Mouse (Mus musculus) kidney, embryonic 14.5 days (tissue): ENCODE data around the gene Oprd1. TPM values are rescaled to one million over a fixed set of nuclear protein-coding genes. Genes with fewer than 3 reads are reported as not detected.
A peak's percentile ranks its signal among the peaks of the same experiment; 100 is the strongest.

Experiments
- ATAC-seq: fragments of 200-750 bp; cut with Nextera tagmentation; 2 replicates; pipeline ENCODE4 v1.8.0; 2017; ENCODE audit warnings: moderate number of reproducible peaks, mild to moderate bottlenecking, moderate TSS enrichment, moderate library complexity; ENCODE audit not compliant: low FRiP score, low TSS enrichment
- H3K27ac ChIP-seq: fragments of 300-500 bp; sonication (generic); 2 replicates; pipeline ENCODE4 v1.5.1; 2014; ENCODE audit warnings: low read depth, mild to moderate bottlenecking, low read length, moderate library complexity, mixed read lengths
- H3K27me3 ChIP-seq: fragments of 300-500 bp; sonication (generic); 2 replicates; pipeline ENCODE4 v1.6.1; 2014; ENCODE audit warnings: mild to moderate bottlenecking, low read length; ENCODE audit not compliant: control insufficient read depth, insufficient read depth
- H3K36me3 ChIP-seq: fragments of 300-500 bp; sonication (generic); 2 replicates; pipeline ENCODE4 v1.6.1; 2014; ENCODE audit warnings: low read length, mixed read lengths; ENCODE audit not compliant: control insufficient read depth, insufficient read depth
- H3K4me1 ChIP-seq: fragments of 300-500 bp; sonication (generic); 2 replicates; pipeline ENCODE4 v1.6.1; 2014; ENCODE audit warnings: low read length, mixed read lengths; ENCODE audit not compliant: control insufficient read depth, insufficient read depth
- H3K4me2 ChIP-seq: fragments of 300-500 bp; sonication (generic); replicated peaks from 2 replicates; pipeline ENCODE4 v1.6.1; 2014; ENCODE audit warnings: low read depth, mild to moderate bottlenecking, low read length
- H3K4me3 ChIP-seq: fragments of 300-500 bp; sonication (generic); 2 replicates; pipeline ENCODE4 v1.5.1; 2014; ENCODE audit warnings: mild to moderate bottlenecking, low read length
- H3K9ac ChIP-seq: fragments of 300-500 bp; sonication (generic); 2 replicates; pipeline ENCODE4 v1.6.1; 2014; ENCODE audit warnings: low read depth, mild to moderate bottlenecking, low read length, moderate library complexity
- H3K9me3 ChIP-seq: fragments of 300-500 bp; sonication (generic); 2 replicates; pipeline ENCODE4 v1.6.1; 2016; ENCODE audit warnings: low read length; ENCODE audit not compliant: control insufficient read depth
- WGBS: fragments of 180-500 bp; shearing (Covaris S2); extraction: QIAGEN DNeasy Blood & Tissue Kit; methylation state at CpG from one replicate; pipeline ENCODE4 v1.1.7; 2014; 5-methylcytosine and 5-hydroxymethylcytosine counted together
- polyA plus RNA-seq: library from polyadenylated mRNA; unstranded; fragments of >200 nt; fragmentation: Nextera tagmentation; extraction: Ambion mirVana; gene quantifications from 2 replicates; pipeline ENCODE4 v1.2.1, GENCODE M21; 2014

Oprd1 gene
- polyA plus RNA-seq, 1 experiment from 2014 or later, result 0.09 TPM

DNA sequence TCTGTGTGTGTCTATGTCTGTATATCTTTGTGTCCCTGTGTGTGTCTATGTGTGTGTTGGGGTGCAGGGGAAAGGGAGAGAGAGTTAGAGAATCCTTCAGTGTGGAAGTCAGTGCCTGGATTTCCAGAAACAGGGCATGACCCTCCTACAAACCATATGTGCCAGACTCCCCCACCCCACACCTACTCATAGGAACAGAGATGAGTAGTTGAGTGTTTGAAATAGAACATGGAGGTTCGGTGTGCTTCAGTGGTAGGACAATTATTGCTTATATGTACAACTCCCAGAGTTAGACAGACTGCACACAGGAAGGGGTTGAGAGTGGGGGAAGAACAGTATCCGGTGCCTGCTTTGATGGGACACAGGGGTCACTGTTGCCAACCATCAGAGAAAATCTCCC lies 14.2 kb downstream of the Oprd1 start:
- Histone ChIP-seq H3K27me3 (no peaks in the 10 kb centered on the region), H3K9me3 (no peaks in the 10 kb centered on the region), H3K36me3 (no peaks in the 10 kb centered on the region), H3K4me2 (no peak overlapping the region), H3K4me3 (no peak overlapping the region), H3K4me1 (no peaks in the 10 kb centered on the region), H3K27ac (no peak overlapping the region), H3K9ac (no peak overlapping the region)
- ATAC-seq, result no peak
- 85% methylated on average over 2 of the region's 2 CpGs for WGBS

DNA sequence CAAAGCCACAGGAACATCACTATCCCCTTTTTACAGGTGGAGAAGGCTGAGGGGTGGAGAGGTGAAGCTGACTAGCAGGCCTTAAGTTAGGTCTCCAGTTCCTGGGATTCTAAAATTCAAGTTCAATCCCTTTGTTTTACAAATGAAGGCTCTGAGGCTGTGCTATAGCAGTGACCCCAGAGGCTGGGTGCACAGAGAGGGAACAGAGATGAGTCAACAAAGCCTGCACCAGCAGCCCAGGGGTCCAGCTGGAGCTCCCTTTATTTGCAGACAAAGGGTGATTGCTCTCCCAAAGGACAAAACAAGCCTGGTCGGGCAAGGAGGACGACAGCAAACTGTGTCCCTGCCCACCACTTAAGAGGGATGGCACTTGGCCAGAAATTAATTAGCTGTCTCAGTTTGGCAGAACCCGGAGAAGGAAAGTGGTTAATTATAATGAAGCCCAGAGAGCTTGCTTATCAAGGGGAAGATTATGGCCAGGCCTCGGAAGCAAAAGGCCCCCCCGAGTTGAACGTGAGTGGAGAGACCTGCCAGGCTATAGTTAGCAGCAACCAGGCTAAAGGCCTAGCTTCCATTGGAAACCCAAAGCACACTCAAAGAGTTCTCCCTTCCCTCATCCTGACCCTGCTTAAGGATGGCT lies 15.2 kb downstream of the Oprd1 start:
- 45% methylated on average over 6 of the region's 6 CpGs for WGBS
- no peak overlapping the region for H3K4me2 ChIP-seq
- H3K27me3 ChIP-seq, result no peaks in the 10 kb centered on the region
- no peaks in the 10 kb centered on the region for H3K4me1 ChIP-seq
- ATAC-seq, result no peak
- H3K9ac ChIP-seq, result no peak overlapping the region
- no peak overlapping the region for H3K4me3 ChIP-seq
- H3K27ac ChIP-seq, result no peak overlapping the region
- H3K36me3 ChIP-seq, result no peaks in the 10 kb centered on the region
- H3K9me3 ChIP-seq, result no peaks in the 10 kb centered on the region

DNA sequence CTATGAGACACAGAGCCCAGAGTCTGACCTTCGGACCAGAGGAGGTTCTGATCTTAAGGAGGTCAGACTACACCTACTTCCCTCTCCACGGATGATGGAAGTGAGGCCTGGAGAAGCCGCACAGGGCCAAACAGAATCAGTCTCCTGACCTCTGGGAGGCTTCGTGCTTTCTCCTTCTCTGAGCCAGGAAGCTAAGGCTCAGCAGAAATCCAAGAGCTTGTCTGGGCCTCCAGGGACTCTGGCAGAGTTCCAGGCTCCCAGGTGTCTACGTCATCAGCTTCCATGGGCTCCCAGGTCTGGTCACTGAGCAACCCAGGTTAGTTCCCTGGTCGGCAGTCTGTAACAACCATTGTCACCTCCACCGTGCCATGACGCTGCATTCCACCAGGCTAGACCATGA lies 17.2 kb downstream of the Oprd1 start:
- Histone ChIP-seq H3K27me3 (no peaks in the 10 kb centered on the region), H3K9me3 (no peaks in the 10 kb centered on the region), H3K4me3 (no peak overlapping the region), H3K36me3 (no peaks in the 10 kb centered on the region), H3K9ac (no peak overlapping the region), H3K27ac (no peak overlapping the region), H3K4me1 (no peaks in the 10 kb centered on the region), H3K4me2 (no peak overlapping the region)
- WGBS, result 88% methylated on average over 8 of the region's 8 CpGs
- no peak for ATAC-seq

DNA sequence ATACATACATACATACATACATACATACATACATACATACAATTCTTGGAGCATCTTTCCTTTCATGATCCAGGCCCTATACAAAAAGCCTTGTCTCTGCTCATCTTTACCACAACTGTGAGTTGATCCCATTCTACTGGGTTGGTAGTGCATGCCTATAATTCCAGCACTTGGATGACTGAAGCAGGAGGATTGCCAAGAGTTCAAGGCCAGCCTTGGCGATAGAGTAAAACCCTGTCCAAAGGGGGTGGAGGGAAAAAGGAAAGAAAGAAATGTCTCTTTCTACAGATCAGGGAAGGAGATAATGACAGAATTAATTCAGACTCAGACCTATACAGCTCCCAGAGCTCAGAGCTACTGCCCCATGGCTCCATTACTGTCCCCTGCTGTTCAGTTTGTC lies 21.1 kb downstream of the Oprd1 start:
- H3K36me3 ChIP-seq, result no peaks in the 10 kb centered on the region
- WGBS, result 83% methylated on average over 1 of the region's 1 CpGs
- H3K27ac ChIP-seq, result no peak overlapping the region
- H3K9ac ChIP-seq, result no peak overlapping the region
- H3K9me3 ChIP-seq, result no peaks in the 10 kb centered on the region
- no peak overlapping the region for H3K4me2 ChIP-seq
- ATAC-seq, result no peak
- no peaks in the 10 kb centered on the region for H3K27me3 ChIP-seq
- no peak overlapping the region for H3K4me3 ChIP-seq
- H3K4me1 ChIP-seq, result no peaks in the 10 kb centered on the region; the same call in 1 of the 2 replicates

DNA sequence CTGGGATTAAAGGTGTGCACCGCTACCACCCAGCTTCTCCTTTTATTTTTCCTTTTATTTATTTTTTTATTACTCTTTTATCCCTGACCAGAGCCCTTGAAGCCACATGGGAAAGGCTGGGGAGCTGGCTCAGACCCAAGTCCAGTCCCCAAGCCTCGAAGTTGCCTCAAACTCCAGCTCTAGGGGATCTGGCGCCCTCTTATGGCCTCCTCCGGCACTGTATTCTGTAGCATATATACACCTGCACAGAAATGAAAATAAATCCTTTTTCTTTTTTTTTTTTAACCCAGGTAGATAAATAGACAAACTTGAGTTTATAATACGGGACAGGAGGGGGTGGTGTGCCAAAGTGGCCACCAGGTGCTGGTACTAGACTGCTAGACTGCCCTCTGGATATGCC lies 22.6 kb downstream of the Oprd1 start:
- Histone ChIP-seq H3K27ac (no peak overlapping the region), H3K9me3 (no peaks in the 10 kb centered on the region), H3K4me3 (no peak overlapping the region), H3K4me2 (no peak overlapping the region), H3K4me1 (no peaks in the 10 kb centered on the region; the same call in 1 of the 2 replicates), H3K27me3 (no peaks in the 10 kb centered on the region), H3K36me3 (no peaks in the 10 kb centered on the region), H3K9ac (no peak overlapping the region)
- no peak for ATAC-seq
- 77% methylated on average over 5 of the region's 5 CpGs for WGBS

DNA sequence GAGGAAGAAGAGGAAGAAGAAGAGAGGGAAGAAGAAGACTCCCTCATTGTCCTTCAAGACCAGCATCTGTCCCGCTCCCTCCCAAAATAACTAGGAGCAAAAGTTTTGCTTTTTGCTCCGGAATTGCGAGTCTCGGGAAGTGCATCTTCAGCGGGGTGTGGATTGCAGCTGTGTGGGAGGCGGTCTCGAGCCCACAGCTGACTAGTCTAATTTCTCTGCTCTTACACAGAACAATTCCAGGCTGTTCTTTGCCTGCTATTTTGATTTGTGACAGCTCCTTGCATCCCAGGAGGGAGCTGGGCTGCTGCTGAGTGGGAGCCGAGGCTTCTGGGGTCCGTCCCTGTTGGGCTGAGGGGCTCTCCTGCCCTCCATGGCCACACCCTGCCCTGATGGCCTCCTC lies 24.7 kb downstream of the Oprd1 start:
- no peak for ATAC-seq
- no peaks in the 10 kb centered on the region; the same call in 1 of the 2 replicates for H3K4me1 ChIP-seq
- no peak overlapping the region for H3K9ac ChIP-seq
- no peak overlapping the region for H3K4me2 ChIP-seq
- H3K36me3 ChIP-seq, result no peaks in the 10 kb centered on the region
- H3K27me3 ChIP-seq, result no peaks in the 10 kb centered on the region
- H3K4me3 ChIP-seq, result no peak overlapping the region
- no peak overlapping the region for H3K27ac ChIP-seq
- H3K9me3 ChIP-seq, result no peaks in the 10 kb centered on the region
- 40% methylated on average over 9 of the region's 9 CpGs for WGBS

DNA sequence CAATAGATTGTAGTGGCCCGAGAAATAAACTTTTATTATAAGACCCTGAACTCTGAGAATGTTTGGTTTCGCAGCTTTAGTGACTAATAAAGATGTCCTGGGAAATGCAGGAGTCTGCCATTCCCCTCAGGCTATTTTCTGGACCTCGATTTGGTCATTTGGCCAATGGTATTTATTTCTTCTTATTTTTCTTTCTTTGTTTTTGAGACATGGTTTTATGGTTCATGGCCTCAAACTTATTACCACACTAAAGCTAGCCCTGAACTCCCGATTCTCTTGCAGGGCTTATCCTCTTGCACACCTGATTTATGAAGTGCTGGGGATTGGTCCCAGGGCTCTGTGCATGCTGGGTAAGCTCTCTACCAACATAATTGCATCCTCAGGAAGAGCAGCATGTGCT lies 28.0 kb downstream of the Oprd1 start:
- ATAC-seq, result no peak
- WGBS, result 50% methylated on average over 4 of the region's 4 CpGs
- Histone ChIP-seq H3K4me3 (no peak overlapping the region), H3K27me3 (peaks cover 5% of the 10 kb centered on the region; the same call in 1 of the 2 replicates), H3K4me2 (no peak overlapping the region), H3K9ac (no peak overlapping the region), H3K27ac (no peak overlapping the region), H3K4me1 (no peaks in the 10 kb centered on the region; the same call in 1 of the 2 replicates), H3K36me3 (no peaks in the 10 kb centered on the region), H3K9me3 (no peaks in the 10 kb centered on the region)

DNA sequence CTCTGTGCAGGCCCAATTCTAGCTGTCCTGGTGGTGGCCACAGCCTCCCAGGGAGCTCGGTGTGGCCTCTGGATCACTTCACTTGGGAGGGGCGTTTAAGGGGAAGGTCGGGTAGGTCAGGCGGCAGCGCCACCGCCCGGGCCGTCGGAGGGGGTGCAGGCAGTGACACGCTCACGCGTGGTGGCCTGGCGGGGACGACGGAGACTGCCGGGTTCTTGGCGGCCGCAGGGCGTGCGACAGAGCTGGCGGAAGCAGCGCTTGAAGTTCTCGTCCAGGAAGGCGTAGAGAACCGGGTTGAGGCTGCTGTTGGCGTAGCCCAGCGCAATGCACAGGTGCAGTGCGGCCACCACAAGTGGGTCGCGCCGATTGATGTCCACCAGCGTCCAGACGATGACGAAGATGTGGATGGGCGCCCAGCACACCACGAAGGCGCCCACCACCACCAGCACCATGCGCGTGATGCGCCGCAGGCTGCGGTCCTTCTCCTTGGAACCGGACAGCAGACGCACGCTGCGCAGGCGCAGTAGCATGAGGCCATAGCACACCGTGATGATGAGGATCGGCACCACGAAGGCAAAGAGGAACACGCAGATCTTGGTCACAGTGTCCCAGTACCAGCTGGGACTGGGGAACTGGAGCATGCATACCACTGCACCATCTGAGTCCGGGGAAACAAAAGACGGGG lies 30.7 kb downstream of the Oprd1 start:
- no peak overlapping the region for H3K9ac ChIP-seq
- H3K4me2 ChIP-seq, result peak overlapping the region; percentile 42
- peaks cover 5% of the 10 kb centered on the region; the same call in 1 of the 2 replicates for H3K27me3 ChIP-seq
- ATAC-seq, result no peak
- no peaks in the 10 kb centered on the region for H3K36me3 ChIP-seq
- no peak overlapping the region for H3K27ac ChIP-seq
- H3K9me3 ChIP-seq, result no peaks in the 10 kb centered on the region
- WGBS, result 47% methylated on average over 53 of the region's 53 CpGs
- H3K4me3 ChIP-seq, result peak overlapping the region; percentile 29
- H3K4me1 ChIP-seq, result no peaks in the 10 kb centered on the region

DNA sequence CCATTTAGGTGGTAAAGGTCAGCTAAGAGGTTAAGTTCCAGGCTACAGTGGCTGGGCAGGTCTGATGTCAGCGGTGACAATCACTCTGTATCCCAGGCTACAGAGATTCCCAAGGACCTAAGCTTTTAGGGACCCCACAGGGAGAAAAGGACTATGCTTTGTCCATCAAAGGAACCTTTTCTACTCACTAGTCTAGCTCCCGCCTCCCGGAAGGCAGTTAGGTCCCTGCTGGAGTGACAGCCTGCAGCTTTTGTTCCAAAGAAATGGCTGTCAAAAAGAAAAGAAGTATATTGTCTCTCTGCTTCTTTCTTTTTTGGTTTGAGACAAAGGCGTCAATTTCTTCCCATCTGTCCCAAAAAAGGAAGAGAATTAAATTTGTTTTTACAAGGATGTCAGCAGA lies 33.1 kb downstream of the Oprd1 start:
- no peak for ATAC-seq
- 72% methylated on average over 4 of the region's 4 CpGs for WGBS

More for the DNA sequence above, 33.1 kb downstream of the Oprd1 start:
- no peak overlapping the region for H3K9ac ChIP-seq
- peaks cover 5% of the 10 kb centered on the region; the same call in 1 of the 2 replicates for H3K27me3 ChIP-seq
- no peak overlapping the region for H3K27ac ChIP-seq
- H3K4me1 ChIP-seq, result no peaks in the 10 kb centered on the region
- no peak overlapping the region for H3K4me3 ChIP-seq
- H3K4me2 ChIP-seq, result no peak overlapping the region
- H3K36me3 ChIP-seq, result no peaks in the 10 kb centered on the region
- H3K9me3 ChIP-seq, result no peaks in the 10 kb centered on the region
